Mouse (Mus musculus) embryonic facial prominence, embryonic 14.5 days (tissue): ENCODE measurements around the gene Mark3. TPM values are rescaled to one million over a fixed set of nuclear protein-coding genes. Genes with fewer than 3 reads are reported as not detected.
"Not testable (repeated sequence)": the region's sequence is repeated elsewhere in the genome, so short reads cannot be mapped to it uniquely, and the experiment has no call there.

Experiments used
- ATAC-seq: fragments of 200-750 bp; cut with Nextera tagmentation; 2 replicates; pipeline ENCODE4 v1.8.0; 2017; ENCODE audit warnings: low read depth, moderate number of reproducible peaks, moderate TSS enrichment
- DNase-seq: peaks from one replicate; pipeline ENCODE4 v3.0.0-alpha.2; 2015; ENCODE audit warnings: low spot score
- H3K27ac ChIP-seq: fragments of 300-500 bp; sonication (generic); replicated peaks from 2 replicates; pipeline ENCODE4 v1.5.1; 2014; ENCODE audit warnings: low read depth, mild to moderate bottlenecking, low read length, moderate library complexity
- H3K27me3 ChIP-seq: fragments of 300-500 bp; sonication (generic); replicated peaks from 2 replicates; pipeline ENCODE4 v1.6.1; 2014; ENCODE audit warnings: low read length; ENCODE audit not compliant: control insufficient read depth, insufficient read depth
- H3K36me3 ChIP-seq: fragments of 300-500 bp; sonication (generic); 2 replicates; pipeline ENCODE4 v1.6.1; 2014; ENCODE audit warnings: low read length, mixed read lengths; ENCODE audit not compliant: control insufficient read depth, insufficient read depth
- H3K4me1 ChIP-seq: fragments of 300-500 bp; sonication (generic); 2 replicates; pipeline ENCODE4 v1.6.1; 2014; ENCODE audit warnings: antibody characterized with exemption, low read length; ENCODE audit not compliant: control insufficient read depth, insufficient read depth
- H3K4me2 ChIP-seq: fragments of 300-500 bp; sonication (generic); 2 replicates; pipeline ENCODE4 v1.6.1; 2014; ENCODE audit warnings: low read depth, mild to moderate bottlenecking, low read length, moderate library complexity, mixed read lengths
- H3K4me3 ChIP-seq: fragments of 300-500 bp; sonication (generic); 2 replicates; pipeline ENCODE4 v1.5.1; 2014; ENCODE audit warnings: low read depth, mild to moderate bottlenecking, low read length
- H3K9ac ChIP-seq: fragments of 300-500 bp; sonication (generic); 2 replicates; pipeline ENCODE4 v1.6.1; 2014; ENCODE audit warnings: low read depth, mild to moderate bottlenecking, low read length, moderate library complexity, mixed read lengths
- H3K9me3 ChIP-seq: fragments of 300-500 bp; sonication (generic); 2 replicates; pipeline ENCODE4 v1.6.1; 2016; ENCODE audit warnings: low read length; ENCODE audit not compliant: control insufficient read depth
- WGBS: fragments of 180-500 bp; shearing (Covaris S2); extraction: QIAGEN DNeasy Blood & Tissue Kit; methylation state at CpG from one replicate; pipeline ENCODE4 v1.1.7; 2014; 5-methylcytosine and 5-hydroxymethylcytosine counted together
- polyA plus RNA-seq: library from polyadenylated mRNA; unstranded; fragments of >200 nt; fragmentation: Nextera tagmentation; extraction: Ambion mirVana; gene quantifications from 2 replicates; pipeline ENCODE4 v1.2.1, GENCODE M21; 2014

Gene Mark3
- polyA plus RNA-seq, 1 experiment from 2014 or later = 47.2 TPM

GRCm38 (mm10) chr12:111648061-111648645 is 73.8 kb downstream of the Mark3 start:
- 0 out of 2 replicates have a peak, but pooled peaks have one; percentile 60 for ATAC-seq
- Histone ChIP-seq H3K4me1 (no peaks in the 10 kb centered on the region), H3K27me3 (no peaks in the 10 kb centered on the region), H3K4me3 (no peak overlapping the region), H3K4me2 (no peak overlapping the region), H3K36me3 (peaks cover 89% of the 10 kb centered on the region), H3K9me3 (no peaks in the 10 kb centered on the region), H3K9ac (no peak overlapping the region), H3K27ac (no peak overlapping the region)
- 55% methylated on average over 6 of the region's 6 CpGs for WGBS
- DNase-seq = peak; percentile 50

- Histone ChIP-seq H3K4me1 (no peaks in the 10 kb centered on the region), H3K27ac (no peak overlapping the region), H3K4me3 (no peak overlapping the region), H3K27me3 (no peaks in the 10 kb centered on the region), H3K9ac (no peak overlapping the region), H3K4me2 (no peak overlapping the region), H3K9me3 (no peaks in the 10 kb centered on the region), H3K36me3 (peaks cover 85% of the 10 kb centered on the region)
- WGBS = 89% methylated on average over 3 of the region's 3 CpGs
- DNase-seq = no peak
- ATAC-seq = no peak
Observed at GRCm38 (mm10) chr12:111652953-111653352, 78.6 kb downstream of the Mark3 start.

DNA sequence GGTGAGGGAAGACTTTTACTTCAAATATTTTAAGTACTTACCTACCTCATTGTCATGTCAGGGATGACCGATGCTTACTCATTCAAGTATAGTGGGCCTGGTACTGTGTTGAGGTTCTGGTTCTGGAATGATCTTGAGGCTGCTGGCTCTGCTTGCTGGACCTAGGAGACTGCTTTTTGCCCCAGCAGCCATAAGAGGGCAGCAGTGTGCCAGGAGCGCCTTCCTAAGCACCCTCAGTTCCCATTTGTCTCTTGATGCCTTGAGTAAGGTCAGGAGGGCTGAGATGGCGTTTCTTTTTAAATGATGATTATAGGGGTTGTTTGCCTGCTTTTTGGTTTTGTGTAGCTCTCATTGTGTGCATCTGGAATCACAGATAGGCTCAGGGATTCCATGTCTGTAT is 79.1 kb downstream of the Mark3 start:
- Histone ChIP-seq H3K4me3 (no peak overlapping the region), H3K27ac (no peak overlapping the region), H3K4me1 (no peaks in the 10 kb centered on the region), H3K9ac (no peak overlapping the region), H3K27me3 (no peaks in the 10 kb centered on the region), H3K4me2 (no peak overlapping the region), H3K36me3 (peaks cover 84% of the 10 kb centered on the region), H3K9me3 (no peaks in the 10 kb centered on the region)
- WGBS = 43% methylated on average over 3 of the region's 3 CpGs
- DNase-seq (peak; percentile 69), ATAC-seq (0 out of 2 replicates have a peak, but pooled peaks have one; percentile 44)

DNA sequence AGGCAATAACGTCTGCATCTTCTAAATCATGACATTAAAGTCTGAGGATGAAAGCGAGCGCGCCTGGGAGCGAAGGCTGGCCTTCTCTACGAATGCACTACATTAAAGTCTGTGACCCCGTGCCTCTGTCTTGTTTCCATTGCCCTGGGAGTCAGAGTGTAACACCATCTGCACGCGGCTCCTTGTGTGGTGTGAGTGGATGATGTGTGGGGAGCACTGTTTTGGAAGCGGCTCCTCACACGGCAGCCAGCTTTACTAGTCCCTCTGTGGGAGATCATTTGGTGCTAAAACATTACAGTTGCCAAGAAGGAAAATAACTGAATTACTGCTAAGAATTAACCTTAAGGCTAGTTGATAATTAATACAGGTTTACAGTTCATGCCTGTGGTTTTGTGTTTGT is 81.4 kb downstream of the Mark3 start:
- 92% methylated on average over 11 of the region's 11 CpGs for WGBS
- no peak overlapping the region for H3K4me3 ChIP-seq
- H3K4me2 ChIP-seq = no peak overlapping the region
- H3K36me3 ChIP-seq = peaks cover 84% of the 10 kb centered on the region
- DNase-seq (no peak), ATAC-seq (no peak)
- no peak overlapping the region for H3K9ac ChIP-seq
- H3K27ac ChIP-seq = no peak overlapping the region
- H3K27me3 ChIP-seq = no peaks in the 10 kb centered on the region
- no peaks in the 10 kb centered on the region for H3K9me3 ChIP-seq
- H3K4me1 ChIP-seq = no peaks in the 10 kb centered on the region

- H3K27ac ChIP-seq = no peak overlapping the region
Observed at GRCm38 (mm10) chr12:111659331-111659730, 85.0 kb downstream of the Mark3 start.

GRCm38 (mm10) chr12:111660628-111661027 is 86.3 kb downstream of the Mark3 start:
- 93% methylated on average over 1 of the region's 1 CpGs for WGBS

More at GRCm38 (mm10) chr12:111659331-111659730, 85.0 kb downstream of the Mark3 start:
- Histone ChIP-seq H3K9ac (no peak overlapping the region), H3K4me1 (0 out of 2 replicates have a peak, but pooled peaks cover 4% of the 10 kb centered on the region), H3K4me2 (no peak overlapping the region), H3K27me3 (no peaks in the 10 kb centered on the region), H3K36me3 (peaks cover 69% of the 10 kb centered on the region), H3K9me3 (no peaks in the 10 kb centered on the region), H3K4me3 (no peak overlapping the region)
- WGBS = 98% methylated on average over 4 of the region's 4 CpGs
- no peak for ATAC-seq
- DNase-seq = no peak

GRCm38 (mm10) chr12:111661554-111661953 is 87.2 kb downstream of the Mark3 start:
- WGBS = 98% methylated on average over 11 of the region's 11 CpGs
- H3K4me1 ChIP-seq, DNase-seq, H3K4me2 ChIP-seq, ATAC-seq, H3K9me3 ChIP-seq, H3K9ac ChIP-seq, H3K27ac ChIP-seq, H3K4me3 ChIP-seq, H3K27me3 ChIP-seq: not testable (repeated sequence)
- peaks cover 53% of the 10 kb centered on the region for H3K36me3 ChIP-seq

More at GRCm38 (mm10) chr12:111660628-111661027, 86.3 kb downstream of the Mark3 start:
- Histone ChIP-seq H3K9me3 (no peaks in the 10 kb centered on the region), H3K27me3 (no peaks in the 10 kb centered on the region), H3K27ac (no peak overlapping the region), H3K4me3 (no peak overlapping the region), H3K4me2 (no peak overlapping the region), H3K4me1 (0 out of 2 replicates have a peak, but pooled peaks cover 4% of the 10 kb centered on the region), H3K9ac (no peak overlapping the region), H3K36me3 (peaks cover 62% of the 10 kb centered on the region)
- ATAC-seq (no peak), DNase-seq (no peak)

- Histone ChIP-seq H3K4me2 (0 out of 2 replicates have a peak overlapping the region, but pooled peaks have one; percentile 3), H3K4me3 (no peak overlapping the region), H3K9ac (no peak overlapping the region), H3K27me3 (no peaks in the 10 kb centered on the region), H3K27ac (peak overlapping the region; percentile 72), H3K4me1 (0 out of 2 replicates have a peak, but pooled peaks cover 4% of the 10 kb centered on the region), H3K9me3 (no peaks in the 10 kb centered on the region), H3K36me3 (peaks cover 35% of the 10 kb centered on the region)
- 64% methylated on average over 11 of the region's 17 CpGs for WGBS
- ATAC-seq = no peak
- DNase-seq = no peak
Observed at GRCm38 (mm10) chr12:111663228-111664143, 89.2 kb downstream of the Mark3 start.
